Mouse (Mus musculus) adrenal gland, adult (tissue): Measurements from ENCODE around the gene Crlf3.

Source experiments
- DNase-seq, 2 experiments: peaks; one replicate each; pipeline ENCODE4 v3.0.0; 2022 to 2023; ENCODE audit warnings: low spot score in 1 of 2; ENCODE audit not compliant: inconsistent age in 2 of 2

The Crlf3 gene

DNA sequence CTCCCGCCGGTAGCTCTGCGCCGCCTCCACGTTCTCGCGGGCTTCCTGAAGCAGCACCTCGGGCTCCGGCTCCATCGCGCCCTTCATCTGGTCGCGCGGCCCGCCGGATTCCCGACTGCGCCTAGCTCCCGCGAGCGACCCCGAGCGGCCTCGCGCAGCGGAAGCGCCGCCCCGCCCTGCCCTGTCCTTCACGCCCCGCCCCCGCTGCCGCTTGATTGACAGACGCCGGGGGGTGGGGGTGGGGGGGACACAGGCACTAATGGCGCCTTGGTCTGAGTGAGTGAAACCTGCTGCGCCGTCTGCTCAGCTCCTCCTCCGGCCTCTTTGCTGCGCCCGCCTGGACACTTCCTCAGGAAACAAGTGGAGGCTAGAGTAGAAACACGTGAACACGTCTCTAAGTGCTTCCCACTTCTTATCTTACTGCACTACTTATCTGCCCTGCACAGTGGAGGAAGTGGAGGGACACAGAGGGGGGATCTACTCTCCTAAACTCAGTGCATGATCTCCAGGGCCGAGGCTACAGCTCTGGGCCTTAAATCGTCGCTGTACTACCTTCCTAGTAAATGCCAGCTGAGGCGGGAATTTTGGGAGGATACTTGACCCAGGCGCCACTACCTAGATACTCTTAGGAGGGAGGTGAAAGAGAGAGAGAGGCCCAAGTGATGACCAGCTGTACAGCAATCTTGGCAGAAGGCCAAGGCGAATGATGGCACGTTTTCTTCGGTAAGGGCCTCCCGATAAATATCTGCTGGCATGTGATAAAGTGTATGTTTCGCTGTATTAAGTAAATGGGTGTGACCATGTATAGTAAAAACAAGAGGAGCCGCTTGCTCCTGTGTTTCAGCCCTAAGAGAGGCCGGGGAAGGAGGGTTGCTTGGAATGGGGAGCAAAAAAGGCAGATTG is at the start of gene Crlf3:
Crlf3 (minus strand) TSS at position 166 of the 903 bp plus-strand sequence.
- DNase-seq, result peak; percentile 95 to 98

DNA sequence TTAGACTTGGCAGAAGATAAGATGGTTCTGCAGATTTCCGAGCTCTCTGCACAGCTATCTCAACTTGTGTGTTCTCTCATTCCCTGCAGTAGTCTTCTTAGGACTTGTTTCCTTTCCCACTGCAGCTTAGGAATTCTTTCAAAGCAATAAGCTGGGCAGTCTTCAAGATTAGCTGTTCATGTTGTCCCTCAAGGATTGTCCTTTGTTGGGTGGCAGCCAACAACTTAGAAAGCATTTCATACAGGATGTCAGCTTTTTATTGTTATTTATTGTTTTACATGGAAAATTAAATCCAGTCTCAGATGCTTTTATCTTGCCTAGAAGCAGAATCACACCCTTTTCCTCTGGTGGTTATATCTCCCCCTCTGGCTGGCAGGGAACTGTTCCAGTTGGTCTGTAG is 35.6 kb upstream of the Crlf3 start:
- DNase-seq, result peak in 1 of 2 experiments; percentile 50

DNA sequence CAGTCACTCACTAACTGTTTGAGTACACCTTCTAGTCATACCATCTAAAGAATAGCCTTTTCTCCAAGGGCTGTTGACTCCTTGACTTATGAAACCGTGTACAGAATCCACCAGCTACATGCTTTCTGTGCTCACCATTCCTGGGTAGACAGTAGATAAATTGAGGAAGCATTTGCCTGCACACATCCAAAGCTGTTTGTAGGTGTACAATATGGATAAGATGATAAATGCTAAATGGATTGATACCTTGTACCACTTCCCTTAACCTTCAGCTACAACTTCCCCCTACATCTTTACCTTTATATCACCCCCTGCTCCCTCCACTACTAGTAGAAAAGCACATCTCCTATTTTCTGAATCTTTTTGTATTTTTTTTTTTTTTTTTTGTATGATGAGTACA is 23.6 kb upstream of the Crlf3 start:
- DNase-seq, result no peak

DNA sequence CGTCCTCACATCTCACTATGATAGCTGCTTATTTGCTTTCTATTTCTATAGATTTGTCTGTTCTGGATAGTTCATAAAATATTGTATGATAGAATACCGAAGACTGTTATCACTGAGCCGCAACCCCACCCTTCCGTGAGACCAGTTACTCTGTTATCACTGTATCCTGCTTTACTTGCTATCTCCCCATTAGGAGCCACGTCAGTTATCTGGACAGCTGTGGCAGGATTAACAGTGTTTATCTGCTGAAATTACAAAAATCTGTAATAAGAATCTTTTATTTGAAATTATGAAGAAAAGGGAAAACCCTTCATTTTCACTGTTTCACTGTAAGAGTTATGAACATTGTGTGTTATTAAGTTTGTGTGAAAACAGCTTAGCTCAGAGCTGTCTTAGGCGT is 20.5 kb upstream of the Crlf3 start:
- no peak for DNase-seq

DNA sequence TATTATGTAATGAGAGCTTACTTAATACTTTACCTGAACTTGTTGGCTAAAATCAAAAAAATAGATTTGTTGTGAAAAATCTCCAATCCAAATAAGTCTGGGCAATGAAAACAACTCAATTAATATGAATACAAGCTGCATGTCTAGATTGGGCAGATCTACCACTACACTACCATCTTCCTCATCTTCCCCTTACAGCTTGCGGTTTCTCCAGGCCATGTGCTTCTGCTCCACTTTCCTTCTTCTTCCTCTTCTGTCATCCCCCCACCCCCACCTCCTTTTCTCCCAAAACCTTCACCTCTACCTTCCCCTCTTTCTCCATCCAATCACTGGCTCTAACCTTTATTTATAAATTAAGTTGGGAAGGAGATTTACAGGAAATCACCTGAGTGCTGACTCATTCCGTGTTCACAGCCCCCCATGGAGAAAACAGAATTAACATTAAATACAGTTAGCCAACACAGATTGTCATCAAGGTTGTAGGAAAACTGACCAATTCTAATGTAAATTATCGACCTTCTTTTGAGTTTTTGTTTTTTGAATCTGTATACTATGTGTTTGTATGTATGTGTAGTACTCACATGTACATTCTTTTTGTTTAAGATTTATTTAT is 17.8 kb upstream of the Crlf3 start:
- no peak for DNase-seq

DNA sequence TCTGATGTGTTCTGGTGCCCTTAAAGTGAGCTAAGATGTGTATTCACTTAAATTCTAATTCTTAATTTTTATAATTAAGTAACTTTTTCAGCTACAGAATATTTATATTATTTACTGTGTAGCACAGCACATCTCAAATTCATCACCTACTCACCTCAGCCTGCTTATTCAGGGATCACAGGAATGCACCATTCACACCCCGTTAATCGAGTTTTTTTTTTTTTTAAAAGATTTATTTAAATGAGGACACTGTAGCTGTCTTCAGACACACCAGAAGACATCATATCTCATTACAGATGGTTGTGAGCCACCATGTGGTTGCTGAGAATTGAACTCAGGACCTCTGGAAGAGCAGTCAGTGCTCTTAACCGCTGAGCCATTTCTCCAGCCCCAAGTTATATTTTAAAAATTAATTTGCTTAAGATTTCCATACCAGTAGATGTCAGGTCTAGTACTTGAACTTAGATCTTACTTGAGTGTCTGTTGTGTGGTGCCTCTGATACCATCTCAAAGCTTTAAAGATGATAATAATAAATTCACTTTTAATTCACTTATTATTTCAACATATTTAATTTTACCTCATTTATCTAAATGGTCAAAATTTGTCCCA is 9.9 kb upstream of the Crlf3 start:
- no peak for DNase-seq

DNA sequence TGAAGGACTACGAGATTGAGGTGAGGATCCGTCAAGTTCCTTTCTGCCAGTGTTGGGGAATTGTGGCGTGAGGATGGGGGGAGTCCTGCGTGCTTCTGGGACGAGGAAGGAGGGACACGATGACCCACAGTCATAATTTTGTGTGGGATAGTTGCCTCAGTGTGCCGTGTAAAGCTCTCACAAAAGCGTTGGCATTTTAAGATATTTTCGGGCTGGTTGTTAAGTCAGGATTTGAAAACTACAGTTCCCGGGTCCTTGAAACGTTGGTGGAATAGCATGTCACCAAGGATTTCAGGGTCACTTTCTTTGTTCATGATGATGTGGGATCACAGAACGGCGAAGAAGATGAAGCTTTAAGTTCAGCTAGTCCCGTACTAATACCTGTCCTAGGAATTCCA is 9.0 kb upstream of the Crlf3 start:
- DNase-seq, result no peak

DNA sequence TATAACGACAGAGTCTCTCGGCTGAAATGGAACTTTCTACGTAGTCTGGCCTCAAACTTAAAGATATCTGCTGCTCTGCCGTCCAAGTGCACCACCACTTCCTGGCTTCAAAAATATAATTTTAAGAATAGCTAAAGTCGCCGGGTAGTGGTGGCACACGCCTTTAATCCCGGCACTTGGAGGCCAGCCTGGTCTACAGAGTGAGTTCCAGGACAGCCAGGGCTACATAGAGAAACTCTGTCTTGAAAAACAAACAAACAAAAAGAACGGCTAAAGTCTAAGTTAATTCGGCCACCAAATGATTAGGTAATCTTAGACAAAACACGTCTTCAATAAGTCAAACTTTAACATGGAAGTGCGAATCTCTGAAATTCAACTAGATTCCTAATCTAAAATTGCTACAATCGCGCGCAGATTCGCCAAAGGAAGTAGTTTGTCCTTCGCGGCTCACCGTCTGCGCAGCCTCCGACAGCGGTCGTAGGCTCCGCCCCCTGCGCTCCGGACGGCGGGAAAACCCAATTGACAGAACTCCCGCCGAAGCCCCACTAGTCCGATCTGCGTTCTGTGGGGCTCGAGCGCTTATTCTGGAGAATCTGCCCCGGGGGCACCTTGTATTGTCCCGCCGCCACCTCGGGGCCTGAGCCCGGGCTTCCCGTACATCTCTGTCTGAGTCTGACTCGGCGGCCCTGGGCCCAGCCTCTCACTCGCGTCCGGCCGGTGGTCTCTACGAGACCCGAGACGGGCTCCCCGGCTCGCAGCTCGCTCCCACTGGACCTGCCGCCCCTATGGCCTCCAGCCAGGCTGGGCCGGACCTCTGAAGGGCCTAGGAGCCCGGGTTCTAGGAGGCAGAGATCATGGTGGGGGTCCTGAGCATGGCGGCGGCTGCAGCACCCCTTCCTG is 8.4 kb upstream of the Crlf3 start, which contains the start of gene Atad5:
Atad5 (plus strand) TSS at position 484 of the 900 bp plus-strand sequence.
- DNase-seq, result peak; percentile 87 to 95

DNA sequence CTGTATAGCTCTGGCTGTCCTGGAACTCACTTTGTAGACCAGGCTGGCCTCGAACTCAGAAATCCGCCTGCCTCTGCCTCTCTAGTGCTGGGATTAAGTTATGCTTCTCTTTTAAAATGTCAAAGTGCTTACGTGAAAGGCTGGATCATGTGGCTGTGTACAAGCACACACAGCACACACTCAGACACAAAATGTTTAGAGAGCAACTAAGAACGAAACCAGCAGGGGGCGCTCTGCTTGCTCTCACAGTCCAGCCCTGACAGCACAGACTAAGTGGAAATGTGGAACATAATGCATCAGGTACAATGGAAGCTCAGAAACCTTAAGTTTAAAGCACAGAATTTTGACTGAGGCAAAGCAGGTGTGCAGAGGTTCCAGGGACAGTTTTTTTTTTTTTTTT is 6.1 kb upstream of the Crlf3 start:
- peak; percentile 86 to 95 for DNase-seq

DNA sequence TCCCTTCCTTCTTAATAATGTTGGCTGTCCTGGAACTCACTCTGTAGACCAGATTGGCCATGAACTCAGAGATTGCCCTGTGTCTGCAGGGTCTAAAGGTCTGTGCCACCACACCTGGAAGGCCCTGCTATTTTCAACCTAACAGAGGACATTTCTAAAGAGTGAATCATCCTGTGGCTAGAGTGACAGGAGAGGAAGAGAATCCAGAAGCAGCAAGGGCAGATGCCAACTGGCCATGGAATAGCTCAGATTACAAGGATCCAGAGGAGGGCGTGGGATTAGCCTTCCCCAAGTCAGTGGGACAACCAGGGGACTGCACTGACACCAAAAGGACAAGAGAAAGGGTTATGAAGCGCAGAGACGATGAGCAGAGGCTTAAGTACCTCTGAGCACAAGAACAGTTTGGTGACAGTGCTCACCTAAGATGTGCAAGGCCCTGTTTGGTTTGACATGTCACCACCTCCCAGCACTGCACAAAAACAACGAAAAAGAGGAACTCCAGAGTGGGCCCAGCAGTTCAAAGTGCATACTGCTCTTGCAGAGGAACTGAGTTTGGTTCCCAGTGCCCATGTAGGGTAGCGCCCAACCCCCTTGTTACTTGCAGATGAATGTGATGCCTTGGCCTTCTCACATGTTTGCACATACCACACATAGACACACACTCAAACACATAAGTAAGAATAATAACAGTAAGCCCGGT is 4.7 kb upstream of the Crlf3 start:
- peak in 1 of 2 experiments; percentile 20 for DNase-seq

DNA sequence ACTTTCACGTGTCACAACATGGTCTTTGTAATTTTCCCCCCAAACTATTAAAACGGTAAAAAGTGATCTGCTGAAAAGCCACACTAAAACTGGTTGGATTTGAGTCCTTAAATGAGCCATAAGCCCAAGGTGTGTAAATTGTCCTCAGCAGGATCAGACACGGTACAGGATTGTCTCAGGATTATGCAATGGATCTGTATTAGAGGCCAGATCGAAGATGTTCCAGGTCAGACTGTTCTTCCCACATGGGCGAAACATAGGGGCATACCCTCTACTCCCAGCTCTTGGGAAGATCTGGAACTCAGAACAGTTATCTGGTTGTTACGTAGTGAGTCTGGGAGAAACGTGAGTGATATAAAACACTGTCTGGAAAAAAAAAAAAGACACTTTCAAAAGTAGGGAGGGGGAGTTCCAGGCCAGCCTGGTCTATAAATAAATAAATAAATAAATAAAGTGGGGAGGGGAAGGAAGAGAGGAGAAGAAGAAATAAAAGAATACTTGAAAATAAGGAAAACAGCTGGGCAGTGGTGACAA is 1.1 kb upstream of the Crlf3 start:
- DNase-seq, result no peak

DNA sequence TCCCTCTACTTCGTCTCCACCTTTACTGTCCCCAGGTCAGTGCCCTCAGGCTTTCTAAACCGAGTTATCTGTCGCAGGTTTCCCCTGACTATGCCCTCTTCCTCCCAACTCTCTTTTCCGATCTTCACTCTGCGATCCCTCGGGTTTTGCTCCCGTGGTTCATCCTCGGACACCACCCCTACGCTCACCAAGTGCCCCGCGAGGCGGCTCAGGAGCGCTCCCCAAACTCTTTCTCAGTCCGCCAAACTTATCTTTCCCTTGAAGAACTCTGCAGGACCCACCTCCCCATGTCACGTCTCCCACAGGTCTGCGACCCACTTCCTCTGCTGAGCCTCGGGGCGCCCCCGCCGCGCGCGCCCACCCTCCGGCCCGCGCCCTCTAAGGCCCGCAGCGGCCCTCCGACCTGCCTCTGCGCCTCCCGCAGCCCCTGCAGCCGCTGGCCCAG is 388 bp downstream of the Crlf3 start:
- DNase-seq, result no peak

DNA sequence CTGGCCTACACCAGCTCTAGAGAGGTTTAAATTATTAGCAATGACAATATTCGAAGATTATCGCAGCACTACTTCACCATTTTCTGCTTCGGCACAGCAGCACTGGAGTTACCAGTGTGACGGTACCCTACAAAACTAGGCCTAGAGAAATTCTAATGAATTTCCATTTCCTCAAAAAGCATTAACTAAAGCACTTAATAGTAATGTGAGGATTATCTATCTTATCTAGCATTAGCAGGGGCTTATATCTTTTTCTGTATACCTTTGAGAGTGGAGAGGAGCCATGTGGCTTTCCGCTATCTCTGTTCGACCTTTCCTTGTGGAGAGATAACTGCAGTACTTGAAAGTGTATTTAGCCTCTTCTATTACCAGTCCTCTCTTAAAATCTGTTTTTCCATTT is 1.0 kb downstream of the Crlf3 start:
- DNase-seq, result peak in 1 of 2 experiments; percentile 33

DNA sequence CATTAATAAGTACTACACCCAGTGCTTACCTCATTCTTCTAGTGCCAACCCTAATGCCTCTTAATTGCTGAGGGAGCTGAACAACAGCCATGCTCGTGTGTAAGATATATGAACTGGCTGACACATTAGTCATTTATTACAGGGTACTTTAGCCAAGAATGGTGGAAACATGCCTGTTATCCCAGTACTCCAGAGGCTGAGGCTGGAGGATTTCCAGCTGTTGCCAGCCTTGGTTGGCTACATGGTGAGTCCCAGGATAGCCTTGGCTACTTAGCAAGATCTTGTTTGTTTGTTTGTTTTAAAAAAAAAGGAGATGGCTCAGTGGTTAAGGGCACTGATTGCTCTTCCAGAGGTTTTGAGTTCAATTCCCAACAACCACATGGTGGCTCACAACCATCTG is 2.0 kb downstream of the Crlf3 start:
- peak in 1 of 2 experiments; percentile 21 for DNase-seq

DNA sequence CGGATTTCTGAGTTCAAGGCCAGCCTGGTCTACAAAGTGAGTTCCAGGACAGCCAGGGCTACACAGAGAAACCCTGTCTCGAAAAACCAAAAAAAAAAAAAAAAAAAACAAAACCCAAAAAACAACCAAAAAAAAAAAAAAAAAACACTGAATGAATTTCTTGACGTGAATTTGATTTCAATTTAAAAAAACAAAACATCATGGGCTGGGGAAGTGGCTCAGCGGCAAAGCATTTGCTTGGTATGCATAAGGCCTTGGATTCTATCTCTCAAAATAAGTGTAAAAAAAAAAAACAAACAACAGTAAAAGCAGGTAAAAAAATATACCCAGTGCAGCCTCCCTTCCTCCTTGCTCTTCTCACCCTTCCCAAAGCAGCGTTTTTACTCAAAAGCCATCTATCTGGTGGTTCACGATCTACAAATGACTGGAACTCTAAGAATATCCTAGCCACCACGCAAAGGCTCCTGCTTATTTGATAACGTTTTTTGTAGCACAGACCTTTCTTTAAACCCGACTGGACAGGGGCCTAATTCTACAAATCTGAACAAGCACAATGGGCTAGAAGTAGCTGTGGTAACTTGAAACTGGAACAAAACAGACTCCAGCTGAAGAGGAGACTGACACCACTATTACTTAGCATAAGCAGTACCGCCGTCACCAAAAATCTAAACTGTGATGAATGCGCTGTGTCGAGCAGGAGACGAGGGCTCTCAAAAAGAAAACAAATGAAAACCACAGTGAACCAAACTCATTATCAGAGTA is 2.8 kb downstream of the Crlf3 start:
- peak in 1 of 2 experiments; percentile 24 for DNase-seq

DNA sequence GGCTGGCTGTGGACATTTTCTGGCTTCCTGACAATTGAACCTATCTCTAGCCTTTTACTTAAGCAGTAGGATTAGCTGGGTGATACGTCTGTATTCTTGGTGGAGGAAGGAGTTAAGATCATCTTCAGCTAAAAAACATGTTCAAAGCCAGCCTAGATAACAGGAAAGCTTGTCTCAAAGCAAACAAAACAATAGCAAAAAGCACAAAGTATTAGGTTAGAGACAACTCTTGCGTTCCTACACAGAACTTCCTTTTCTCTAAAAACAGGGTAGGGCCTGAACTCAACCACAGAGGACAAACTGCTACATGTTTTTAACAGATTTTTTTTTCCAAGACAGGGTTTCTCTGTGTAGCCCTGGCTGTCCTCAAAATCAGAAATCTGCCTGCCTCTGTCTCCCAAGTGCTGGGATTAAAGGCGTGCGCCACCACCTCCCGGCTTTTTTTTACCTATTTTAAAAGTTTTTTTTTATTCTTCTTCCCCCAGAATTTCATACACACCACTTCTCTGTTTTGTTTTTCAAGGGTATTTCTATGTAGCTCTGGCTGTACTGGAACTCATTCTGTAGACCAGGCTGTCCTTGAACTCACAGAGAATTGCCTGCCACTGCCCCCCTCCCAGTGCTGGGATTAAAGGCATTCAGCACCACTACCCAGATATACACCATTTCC is 5.0 kb downstream of the Crlf3 start:
- DNase-seq, result no peak

DNA sequence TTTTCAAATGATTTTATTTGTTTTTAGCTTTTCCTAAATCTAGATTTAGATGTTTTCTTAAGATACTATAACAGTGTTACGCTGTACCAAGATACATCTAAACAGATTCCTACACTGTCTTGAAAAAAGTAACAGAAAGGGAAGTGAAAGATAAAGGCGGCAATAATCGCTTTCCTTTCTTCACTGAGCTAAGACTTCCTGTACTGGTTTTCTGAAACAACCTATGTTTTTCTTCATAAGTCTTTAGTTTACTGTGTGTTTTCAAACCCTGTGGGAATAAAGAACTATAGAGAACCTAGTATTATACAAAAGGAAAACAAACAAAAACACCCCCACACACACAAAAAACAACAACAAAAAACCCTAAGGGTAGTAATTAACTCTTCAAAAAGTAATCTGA is 8.4 kb downstream of the Crlf3 start:
- DNase-seq, result no peak

DNA sequence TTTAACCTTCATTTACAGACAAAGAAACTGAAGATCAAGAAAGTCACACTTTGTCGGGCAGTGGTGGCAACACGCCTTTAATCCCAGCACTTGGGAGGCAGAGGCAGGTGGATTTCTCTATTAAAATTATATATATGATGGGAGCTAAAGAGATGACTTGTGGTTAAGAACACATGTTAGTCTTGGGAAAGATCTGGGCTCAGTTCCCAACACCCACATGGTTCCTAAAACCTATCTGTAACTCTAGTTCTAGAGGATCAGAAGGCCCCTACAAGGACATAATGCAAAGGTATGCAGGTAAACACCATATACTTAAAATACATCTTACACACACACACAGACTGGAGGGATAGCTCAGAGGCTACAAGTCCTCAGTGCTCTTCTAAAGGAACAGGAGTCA is 9.8 kb downstream of the Crlf3 start:
- DNase-seq, result no peak

DNA sequence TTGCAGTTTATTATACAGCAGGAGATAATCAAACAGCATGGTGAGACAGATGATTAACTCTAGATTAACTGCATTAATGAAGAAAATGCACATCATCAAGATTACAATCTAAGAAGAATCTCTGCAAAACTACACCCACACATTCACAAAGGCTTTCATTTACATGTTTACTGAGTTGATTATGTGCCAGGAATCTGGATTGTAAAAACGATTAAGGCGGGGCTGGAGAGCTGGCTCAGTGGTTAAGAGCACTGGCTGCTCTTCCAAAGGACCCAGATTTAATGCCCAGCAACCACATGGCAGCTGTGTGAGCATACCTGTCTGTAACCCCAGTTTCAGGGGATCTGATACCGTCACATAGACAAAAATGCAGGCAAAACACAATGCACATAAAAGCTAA is 11.0 kb downstream of the Crlf3 start:
- no peak for DNase-seq
